Mouse (Mus musculus): ENCODE measurements around the gene E330014E10Rik.
"Not testable (repeated sequence)": the region's sequence is repeated elsewhere in the genome, so short reads cannot be mapped to it uniquely, and the experiment has no call there.

DNA sequence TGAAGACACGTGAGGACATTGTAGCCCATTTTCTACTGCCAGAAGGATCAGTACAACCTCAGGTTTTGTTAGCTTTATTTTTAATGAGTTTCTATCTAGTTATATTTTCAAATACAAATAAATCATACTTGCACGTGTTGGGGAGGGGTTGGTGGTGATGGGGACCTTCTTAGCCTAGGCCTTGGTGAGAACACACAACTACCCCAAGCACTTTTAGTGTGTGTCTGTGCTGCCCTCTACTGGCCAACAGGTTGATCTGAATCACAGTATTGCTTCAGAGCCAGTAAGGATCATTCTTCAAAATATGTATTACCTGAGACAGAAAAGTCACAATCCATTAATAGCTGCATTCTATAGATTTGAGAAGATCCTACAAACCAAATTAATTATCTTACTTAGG lies 35.1 kb downstream of the E330014E10Rik start:
- not testable (repeated sequence) for TF ChIP-seq CTCF, EP300 (IDR thresholded peaks at IDR 0.05)

Data from lung, postnatal 0 days (tissue).